Mouse (Mus musculus): ENCODE data around the gene Snx32.

Gene Snx32

DNA sequence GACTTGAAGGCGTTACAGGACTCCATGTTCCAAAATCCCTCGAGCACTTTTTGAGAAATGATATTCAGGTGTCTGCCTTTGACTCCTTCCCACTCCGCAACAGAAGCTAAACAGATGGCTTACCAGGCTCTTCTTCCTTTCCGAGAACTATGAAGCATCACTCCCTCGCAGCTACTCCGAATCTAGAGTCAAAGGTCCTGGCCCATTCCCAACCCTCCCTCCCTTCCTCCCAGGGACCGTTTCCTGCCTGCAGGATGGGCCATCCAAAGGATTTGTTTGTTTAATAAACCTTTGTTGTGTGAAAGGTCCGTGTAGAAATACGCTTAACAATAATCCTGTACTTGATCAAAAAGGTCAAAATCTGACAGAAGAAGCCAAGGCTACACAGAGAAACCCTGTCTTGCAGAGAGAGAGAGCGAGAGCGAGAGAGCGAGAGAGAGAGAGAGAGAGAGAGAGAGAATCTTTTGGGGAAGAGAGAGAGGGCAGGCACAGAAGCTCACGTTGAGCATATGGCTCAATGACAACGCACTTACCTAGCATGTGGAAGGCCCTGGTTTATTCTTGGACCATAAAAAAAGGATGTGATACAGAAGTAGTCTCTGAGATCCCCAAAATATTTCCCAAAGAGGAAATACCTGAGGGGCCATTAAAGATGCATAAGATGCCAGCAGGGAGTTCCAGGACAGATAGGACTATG, 52.4 kb downstream of the Snx32 start, which contains the start of gene Ccdc85b:
TSS of gene Ccdc85b (minus strand) at position 149 of the 697 bp plus-strand sequence.
- DNase-seq (ENCODE audit: low read depth): no peak

DNA sequence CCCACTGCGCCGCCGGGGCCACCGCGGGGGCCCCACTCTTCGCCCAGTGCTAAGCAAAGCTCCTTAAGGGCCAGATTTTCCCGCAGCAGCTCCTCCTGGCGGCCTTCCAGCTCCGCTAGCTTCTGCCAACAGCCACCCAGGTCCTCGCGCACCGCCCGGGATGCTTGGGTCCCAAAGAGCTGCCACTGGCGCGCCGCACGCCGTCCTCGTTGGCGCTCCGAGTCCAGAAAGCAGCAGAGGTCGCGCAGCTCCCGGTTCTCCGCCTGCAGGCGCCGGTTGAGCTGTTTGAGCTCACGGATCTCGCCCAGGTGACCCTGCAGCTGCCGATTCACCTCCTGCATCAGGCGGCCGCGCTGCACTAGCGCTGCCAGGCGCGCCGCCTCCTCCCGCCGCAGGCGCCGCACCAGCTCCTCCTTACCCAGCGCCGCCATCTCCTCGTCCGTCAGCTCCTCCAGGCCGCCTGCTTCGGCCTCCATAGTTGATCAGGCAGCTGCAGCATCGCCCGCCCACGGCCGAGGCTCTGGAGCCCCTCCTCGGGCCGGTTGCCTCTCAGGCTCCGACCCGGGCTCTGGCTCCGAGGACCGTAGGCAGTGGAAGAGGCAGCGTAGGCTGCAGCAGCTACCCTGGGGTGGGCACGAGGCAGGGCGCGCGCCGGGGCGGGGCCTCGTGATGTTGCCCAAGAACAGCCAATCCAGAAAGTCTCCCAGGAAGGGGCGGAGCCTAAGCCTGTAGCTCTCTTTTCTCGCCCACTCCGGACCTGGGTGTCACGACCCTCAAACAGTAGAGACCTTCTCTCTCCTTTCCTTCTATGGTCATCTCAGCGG, 53.2 kb downstream of the Snx32 start:
- peak; percentile 88 for DNase-seq (ENCODE audit: low read depth)

- DNase-seq (ENCODE audit: low read depth): no peak
Observed at GRCm38 (mm10) chr19:5456241-5456921, 54.0 kb downstream of the Snx32 start.

GRCm38 (mm10) chr19:5455568-5455967, 54.8 kb downstream of the Snx32 start:
- no peak for DNase-seq (ENCODE audit: low read depth)

- DNase-seq (ENCODE audit: low read depth): no peak
Observed at GRCm38 (mm10) chr19:5455037-5455436, 55.3 kb downstream of the Snx32 start.

DNA sequence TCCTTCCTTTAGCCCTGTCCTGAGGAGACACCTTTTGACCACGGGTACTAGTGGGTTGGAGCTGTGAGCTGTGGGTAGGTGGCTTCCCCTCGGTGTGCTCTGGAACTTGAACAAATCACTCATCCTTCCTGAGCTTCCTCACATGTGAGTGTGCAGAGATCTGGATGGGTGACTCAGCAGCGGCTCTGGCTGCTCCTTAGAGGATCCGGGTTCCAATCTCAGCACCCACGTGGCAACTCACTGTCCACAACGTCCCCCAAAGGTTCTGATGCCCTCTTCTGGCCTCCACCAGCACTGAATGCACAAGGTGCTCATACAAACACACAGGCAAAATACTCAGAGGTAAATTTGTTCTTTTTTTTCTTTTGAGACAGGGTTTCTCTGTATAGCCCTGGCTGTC, 58.6 kb downstream of the Snx32 start:
- no peak for DNase-seq (ENCODE audit: low read depth)

- no peak for DNase-seq (ENCODE audit: low read depth)
Observed at GRCm38 (mm10) chr19:5449673-5450072, 60.7 kb downstream of the Snx32 start.

DNA sequence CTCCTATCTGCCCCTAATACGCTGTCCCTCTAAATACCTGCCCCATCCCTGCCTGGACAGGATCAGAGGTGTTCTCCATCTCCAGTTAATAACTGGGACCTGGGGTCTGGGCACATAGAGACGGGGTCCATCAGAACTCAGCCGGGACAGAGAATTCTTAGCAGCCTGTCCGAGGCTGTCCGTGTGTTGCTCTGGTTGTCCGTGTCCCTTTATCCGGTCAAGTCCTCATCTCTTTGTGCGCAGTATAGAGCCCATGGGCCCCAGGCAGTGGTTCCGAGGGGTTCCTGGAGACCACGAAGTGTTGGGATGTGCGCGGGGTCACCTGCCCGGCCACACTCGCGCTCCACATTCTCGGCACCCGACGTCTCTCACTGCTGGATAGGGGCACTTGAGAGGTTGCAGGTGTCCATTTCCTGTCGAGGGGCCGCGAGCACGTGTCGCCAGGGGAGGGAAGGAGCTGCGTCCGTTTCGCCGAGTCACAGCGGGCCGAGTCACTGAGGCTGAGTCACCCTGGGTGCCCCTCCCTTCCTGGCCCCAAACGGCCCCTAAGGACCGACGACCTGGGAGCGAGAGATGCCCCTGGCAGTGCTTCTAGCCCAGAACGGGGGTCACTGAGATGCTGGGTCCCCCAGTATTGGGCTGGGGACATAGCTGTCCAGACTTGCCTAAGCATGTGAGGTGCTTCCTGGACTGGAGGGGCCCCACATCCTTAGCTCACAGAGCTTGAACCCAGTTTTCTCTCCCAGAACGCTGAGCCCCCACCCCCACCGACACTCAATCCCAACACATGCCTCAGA, 61.8 kb downstream of the Snx32 start:
- no peak for DNase-seq (ENCODE audit: low read depth)

- peak; percentile 49 for DNase-seq (ENCODE audit: low read depth)
Observed at GRCm38 (mm10) chr19:5447515-5448353, 62.6 kb downstream of the Snx32 start, which contains the start of gene Fosl1. TSS of gene Fosl1 (plus strand) at chr19:5447547.

DNA sequence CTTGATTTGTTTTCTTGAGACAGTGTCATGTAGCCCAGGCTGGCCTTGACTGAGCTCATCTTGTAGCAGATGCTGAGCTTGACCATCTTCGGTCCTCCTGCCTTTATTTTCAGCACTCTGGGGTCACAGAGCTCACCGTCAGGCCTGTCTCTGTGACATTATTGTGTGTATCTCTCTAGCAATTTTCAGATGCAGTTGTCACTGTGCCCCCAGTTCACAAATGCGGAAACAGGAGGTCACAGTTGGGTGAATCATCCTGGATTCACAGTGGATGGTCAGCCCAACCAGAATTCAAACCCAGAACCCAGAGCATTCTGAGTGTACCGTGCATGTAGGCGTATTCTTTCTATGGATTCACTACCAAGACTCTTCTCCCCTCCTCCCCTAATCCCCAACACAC, 64.6 kb downstream of the Snx32 start:
- no peak for DNase-seq (ENCODE audit: low read depth)

GRCm38 (mm10) chr19:5444954-5445353, 65.4 kb downstream of the Snx32 start:
- no peak for DNase-seq (ENCODE audit: low read depth)

- no peak for DNase-seq (ENCODE audit: low read depth)
Observed at GRCm38 (mm10) chr19:5444371-5444908, 65.9 kb downstream of the Snx32 start.
